Mouse (Mus musculus): ENCODE measurements around the gene Kif2b. TPM values are rescaled to one million over a fixed set of nuclear protein-coding genes. Genes with fewer than 3 reads are reported as not detected.

Kif2b gene
- total RNA-seq (2021) = not detected

DNA sequence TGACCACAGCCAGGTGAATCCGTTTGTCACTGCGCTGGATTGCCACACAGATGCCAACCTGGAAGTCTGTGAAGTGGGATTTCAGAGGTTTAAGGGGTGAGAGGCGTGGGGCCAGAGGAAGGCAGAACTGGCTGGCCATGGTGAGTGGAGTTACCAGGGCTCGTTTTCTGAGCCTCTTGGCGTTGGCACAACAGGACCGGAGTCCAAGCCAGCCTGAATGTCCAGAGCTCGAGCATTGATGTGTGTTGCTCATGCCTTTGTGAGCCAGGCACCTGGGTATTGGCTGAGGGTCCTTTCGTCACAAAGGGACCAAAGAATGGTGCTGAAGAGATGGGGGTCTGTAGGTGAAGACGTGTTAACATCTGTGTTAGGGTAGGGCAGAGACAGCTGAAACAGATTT is at the start of gene Kif2b:
TSS of gene Kif2b (minus strand) at position 242 of the 400 bp plus-strand sequence.
- intact Hi-C loops (cut with DNase I) = no loop called here
- DNase-seq (ENCODE audit: low spot score in 2 of 2) = no peak

- intact Hi-C loops (cut with DNase I) = no loop called here
- DNase-seq (ENCODE audit: low spot score in 2 of 2) = peak; percentile 2 to 59
Measured at GRCm38 (mm10) chr11:91593088-91593487, 15.7 kb upstream of the Kif2b start.

GRCm38 (mm10) chr11:91576856-91577255 is 502 bp downstream of the Kif2b start:
- intact Hi-C loops (cut with DNase I) = no loop called here
- DNase-seq (ENCODE audit: low spot score in 2 of 2) = no peak

- intact Hi-C loops (cut with DNase I) = no loop called here
- no peak for DNase-seq (ENCODE audit: low spot score in 2 of 2)
Measured at GRCm38 (mm10) chr11:91575406-91575805, 2.0 kb downstream of the Kif2b start.

DNA sequence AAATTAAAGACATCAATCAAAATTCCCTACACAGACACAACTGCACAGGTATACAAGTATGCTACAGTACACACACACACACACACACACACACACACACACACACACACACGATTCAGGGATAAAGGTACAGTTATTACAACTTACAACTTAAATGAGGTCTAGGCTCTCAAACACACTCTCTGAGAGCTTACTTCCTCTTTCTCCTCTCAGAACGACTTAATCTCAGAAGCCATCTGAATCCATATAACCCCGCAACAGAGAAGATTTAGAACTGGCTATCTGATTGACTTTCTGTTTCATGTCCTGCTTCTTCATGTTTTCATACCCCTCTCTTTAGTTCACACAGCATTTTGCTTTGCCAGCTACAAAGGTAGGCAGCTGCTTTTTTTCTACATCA is 2.9 kb downstream of the Kif2b start:
- intact Hi-C loops (cut with DNase I) = no loop called here

DNA sequence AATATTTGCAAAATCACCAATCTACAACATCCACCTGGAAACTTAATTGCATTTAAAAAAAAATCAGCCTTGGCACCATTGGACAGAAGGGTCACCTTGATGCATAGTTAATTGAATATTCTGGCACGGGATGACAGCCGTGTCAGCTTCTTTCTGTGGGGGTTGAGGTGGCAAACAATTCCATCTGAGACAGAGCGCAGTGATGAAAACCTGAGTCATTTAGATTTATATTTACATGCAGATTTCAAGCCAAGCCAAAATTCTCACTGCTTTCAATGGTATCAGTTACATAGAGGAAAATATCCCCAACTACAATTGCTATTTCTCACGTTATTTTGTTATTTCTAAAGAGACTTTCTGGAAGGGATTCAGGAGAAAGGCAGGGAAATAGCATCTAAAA is 46.6 kb downstream of the Kif2b start:
- intact Hi-C loops (cut with DNase I) = no loop called here
- peak; percentile 2 to 44 for DNase-seq (ENCODE audit: low spot score in 2 of 2)

More for the DNA sequence above, 2.9 kb downstream of the Kif2b start:
- no peak for DNase-seq (ENCODE audit: low spot score in 2 of 2)

All from left cerebral cortex, postnatal 25 days (tissue).